Mouse (Mus musculus): Measurements from ENCODE around the gene Gabbr1. TPM values are rescaled to one million over a fixed set of nuclear protein-coding genes. Genes with fewer than 3 reads are reported as not detected.

The Gabbr1 gene
- polyA plus RNA-seq, 1 experiment from 2014 or later, result 8.3 TPM

- peak; percentile 68 for ATAC-seq (replicated peaks; ENCODE audit: low FRiP score)
- no peaks in the 10 kb centered on the region for H3K9me3 ChIP-seq (replicated peaks)
- WGBS, result 3% methylated on average over 8 of the region's 8 CpGs
- no peak overlapping the region for H3K4me2 ChIP-seq
- 0 out of 2 replicates have a peak, but pooled peaks cover 3% of the 10 kb centered on the region for H3K4me1 ChIP-seq
- no peaks in the 10 kb centered on the region for H3K27me3 ChIP-seq
- no peaks in the 10 kb centered on the region for H3K36me3 ChIP-seq
- H3K27ac ChIP-seq, result no peak overlapping the region
- no peak overlapping the region for H3K4me3 ChIP-seq (replicated peaks)
- H3K9ac ChIP-seq, result no peak overlapping the region
These were observed 37.6 kb downstream of the Gabbr1 start for GRCm38 (mm10) chr17:37083327-37083726.

- no peak overlapping the region for H3K9ac ChIP-seq
- 68% methylated on average over 5 of the region's 5 CpGs for WGBS
- no peaks in the 10 kb centered on the region for H3K27me3 ChIP-seq
- no peak overlapping the region for H3K27ac ChIP-seq
- no peak overlapping the region for H3K4me2 ChIP-seq
- no peak overlapping the region for H3K4me3 ChIP-seq (replicated peaks)
- H3K36me3 ChIP-seq, result no peaks in the 10 kb centered on the region
- H3K4me1 ChIP-seq, result 0 out of 2 replicates have a peak, but pooled peaks cover 3% of the 10 kb centered on the region
- no peak for ATAC-seq (replicated peaks; ENCODE audit: low FRiP score)
- no peaks in the 10 kb centered on the region for H3K9me3 ChIP-seq (replicated peaks)
These were observed 38.9 kb downstream of the Gabbr1 start for GRCm38 (mm10) chr17:37084632-37085031.

DNA sequence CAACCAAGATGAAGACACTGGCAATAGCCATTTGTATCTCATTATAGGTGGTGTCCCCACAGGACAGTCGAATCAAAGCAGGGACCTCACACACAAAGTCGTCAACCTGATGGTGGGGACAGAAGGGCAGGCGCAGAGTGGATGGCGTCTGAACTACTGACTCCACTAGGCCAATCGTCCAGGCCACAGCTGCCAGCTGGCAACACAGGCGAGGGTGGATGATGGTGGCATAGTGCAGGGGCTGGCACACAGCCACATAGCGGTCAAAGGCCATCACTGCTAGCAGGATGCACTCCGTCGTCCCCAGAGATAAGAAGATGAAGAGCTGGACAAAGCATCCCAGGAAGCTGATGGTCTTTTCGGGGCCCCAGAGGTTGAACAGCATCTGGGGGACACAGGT is 39.8 kb downstream of the Gabbr1 start:
- no peak overlapping the region for H3K4me2 ChIP-seq

DNA sequence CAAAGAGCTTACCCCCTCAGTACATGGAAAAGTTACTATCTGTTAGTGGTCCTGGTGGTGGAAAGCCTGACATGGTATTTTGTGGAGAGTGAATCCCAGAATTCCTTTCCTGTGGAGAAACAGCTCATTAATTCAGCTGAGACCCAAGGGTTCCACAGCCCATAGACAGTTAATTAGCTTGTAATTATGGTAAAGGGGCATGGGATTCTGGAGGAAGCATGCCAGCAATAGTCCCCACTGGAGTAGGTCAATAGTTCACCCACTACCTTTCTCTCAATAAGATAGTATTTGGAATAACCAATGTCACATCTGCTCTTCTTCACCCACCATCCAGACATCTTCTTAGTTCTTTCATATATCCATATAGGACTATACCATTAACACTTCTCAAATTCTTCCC is 42.6 kb downstream of the Gabbr1 start, which contains the start of gene Olfr90:
Gene Olfr90 (minus strand): TSS at position 101 of the 400 bp plus-strand sequence.
- Histone ChIP-seq H3K4me2 (no peak within 1 kb of the TSS), H3K27me3 (no peaks in the 10 kb centered on the region), H3K36me3 (no peaks in the 10 kb centered on the region), H3K9ac (no peak within 1 kb of the TSS), H3K4me1 (no peaks in the 10 kb centered on the region), H3K27ac (no peak within 1 kb of the TSS), H3K4me3 (replicated peaks) (no peak within 1 kb of the TSS), H3K9me3 (replicated peaks) (no peaks in the 10 kb centered on the region)
- ATAC-seq (replicated peaks; ENCODE audit: low FRiP score), result no peak

More for the DNA sequence above, 39.8 kb downstream of the Gabbr1 start:
- Histone ChIP-seq H3K4me1 (no peaks in the 10 kb centered on the region), H3K9ac (no peak overlapping the region), H3K4me3 (replicated peaks) (no peak overlapping the region), H3K9me3 (replicated peaks) (no peaks in the 10 kb centered on the region), H3K36me3 (no peaks in the 10 kb centered on the region), H3K27me3 (no peaks in the 10 kb centered on the region), H3K27ac (no peak overlapping the region)
- no peak for ATAC-seq (replicated peaks; ENCODE audit: low FRiP score)
- WGBS, result 72% methylated on average over 10 of the region's 10 CpGs

GRCm38 (mm10) chr17:37092198-37092597 is 46.4 kb downstream of the Gabbr1 start:
- Histone ChIP-seq H3K27me3 (no peaks in the 10 kb centered on the region), H3K9ac (no peak overlapping the region), H3K36me3 (no peaks in the 10 kb centered on the region), H3K4me3 (replicated peaks) (no peak overlapping the region), H3K27ac (no peak overlapping the region), H3K4me2 (no peak overlapping the region), H3K4me1 (no peaks in the 10 kb centered on the region), H3K9me3 (replicated peaks) (no peaks in the 10 kb centered on the region)
- 74% methylated on average over 1 of the region's 1 CpGs for WGBS
- ATAC-seq (replicated peaks; ENCODE audit: low FRiP score), result no peak

- Histone ChIP-seq H3K4me1 (no peaks in the 10 kb centered on the region), H3K27me3 (no peaks in the 10 kb centered on the region), H3K9me3 (replicated peaks) (no peaks in the 10 kb centered on the region), H3K4me3 (replicated peaks) (no peak overlapping the region), H3K36me3 (no peaks in the 10 kb centered on the region), H3K4me2 (no peak overlapping the region), H3K27ac (no peak overlapping the region), H3K9ac (no peak overlapping the region)
- ATAC-seq (replicated peaks; ENCODE audit: low FRiP score), result no peak
- WGBS, result 74% methylated on average over 5 of the region's 5 CpGs
These were observed 47.5 kb downstream of the Gabbr1 start for GRCm38 (mm10) chr17:37093289-37093688.

DNA sequence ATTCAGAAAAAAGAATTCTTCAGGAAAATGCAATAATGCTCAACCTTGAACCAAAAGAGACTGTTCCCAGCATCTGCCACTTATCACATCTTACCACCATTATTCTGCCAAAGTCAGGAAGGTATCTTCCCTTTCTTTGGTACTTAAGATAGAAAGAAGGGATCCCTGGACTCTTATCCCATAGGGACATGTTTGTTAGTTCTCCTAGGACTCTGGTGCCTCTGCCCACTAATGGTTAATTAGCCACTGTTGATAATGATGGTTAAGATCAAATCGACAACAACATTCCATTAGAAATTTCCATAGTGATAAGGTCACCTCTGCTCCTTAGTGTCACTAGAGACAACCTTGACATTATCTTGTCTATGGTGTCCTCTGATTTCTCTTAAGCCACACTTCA is 52.4 kb downstream of the Gabbr1 start, which contains the start of gene Olfr91:
Gene Olfr91 (minus strand): TSS at position 101 of the 400 bp plus-strand sequence.
- 97% methylated on average over 1 of the region's 1 CpGs for WGBS
- Histone ChIP-seq H3K9ac (no peak within 1 kb of the TSS), H3K4me1 (no peaks in the 10 kb centered on the region), H3K27ac (no peak within 1 kb of the TSS), H3K36me3 (no peaks in the 10 kb centered on the region), H3K27me3 (no peaks in the 10 kb centered on the region), H3K9me3 (replicated peaks) (no peaks in the 10 kb centered on the region), H3K4me2 (no peak within 1 kb of the TSS), H3K4me3 (replicated peaks) (no peak within 1 kb of the TSS)
- ATAC-seq (replicated peaks; ENCODE audit: low FRiP score), result no peak

GRCm38 (mm10) chr17:37119988-37120387 is 74.2 kb downstream of the Gabbr1 start, which contains the start of gene Olfr92:
Gene Olfr92, minus strand, starts transcription at chr17:37120088.
- Histone ChIP-seq H3K9ac (no peak within 1 kb of the TSS), H3K4me1 (no peaks in the 10 kb centered on the region), H3K9me3 (replicated peaks) (no peaks in the 10 kb centered on the region), H3K4me2 (no peak within 1 kb of the TSS), H3K27ac (no peak within 1 kb of the TSS), H3K4me3 (replicated peaks) (no peak within 1 kb of the TSS), H3K27me3 (no peaks in the 10 kb centered on the region), H3K36me3 (no peaks in the 10 kb centered on the region)
- 86% methylated on average over 2 of the region's 2 CpGs for WGBS
- no peak for ATAC-seq (replicated peaks; ENCODE audit: low FRiP score)

Other genes with a start within 250 kb of the Gabbr1 start
- not detected in 2 replicates for gene H2-M10.6, start 233.8 kb upstream of the Gabbr1 start, polyA plus RNA-seq (2015; fragmentation: Nextera tagmentation; extraction: Ambion mirVana)
- gene Trim26, start 208.8 kb upstream of the Gabbr1 start, polyA plus RNA-seq (2015; fragmentation: Nextera tagmentation; extraction: Ambion mirVana), result 40.3 and 45.9 TPM in 2 replicates
- gene Trim15, start 178.8 kb upstream of the Gabbr1 start, polyA plus RNA-seq (2015; fragmentation: Nextera tagmentation; extraction: Ambion mirVana), result 0.17 and 0.22 TPM in 2 replicates
- gene Trim10, start 176.4 kb upstream of the Gabbr1 start, polyA plus RNA-seq (2015; fragmentation: Nextera tagmentation; extraction: Ambion mirVana), result 3.1 and 6.0 TPM in 2 replicates
- gene Trim40, start 155.8 kb upstream of the Gabbr1 start, polyA plus RNA-seq (2015; fragmentation: Nextera tagmentation; extraction: Ambion mirVana), result not detected in 2 replicates
- gene Trim31, start 147.8 kb upstream of the Gabbr1 start, polyA plus RNA-seq (2015; fragmentation: Nextera tagmentation; extraction: Ambion mirVana), result 0.35 TPM in 1 of 2 replicates, not detected in the other
- gene Rnf39, start 103.0 kb upstream of the Gabbr1 start, polyA plus RNA-seq (2015; fragmentation: Nextera tagmentation; extraction: Ambion mirVana), result 0.13 and 0.53 TPM in 2 replicates
- 115 and 127 TPM in 2 replicates for gene Ppp1r11, start 94.2 kb upstream of the Gabbr1 start, polyA plus RNA-seq (2015; fragmentation: Nextera tagmentation; extraction: Ambion mirVana)
- gene Znrd1, start 87.4 kb upstream of the Gabbr1 start, polyA plus RNA-seq (2015; fragmentation: Nextera tagmentation; extraction: Ambion mirVana), result 93.2 and 95.6 TPM in 2 replicates
- gene Znrd1as, start 87.4 kb upstream of the Gabbr1 start, polyA plus RNA-seq (2015; fragmentation: Nextera tagmentation; extraction: Ambion mirVana), result 6.6 and 6.7 TPM in 2 replicates
- gene 2410137M14Rik, start 64.7 kb upstream of the Gabbr1 start, polyA plus RNA-seq (2015; fragmentation: Nextera tagmentation; extraction: Ambion mirVana), result not detected in 2 replicates
- gene H2-M5, start 56.4 kb upstream of the Gabbr1 start, polyA plus RNA-seq (2015; fragmentation: Nextera tagmentation; extraction: Ambion mirVana), result 0.44 TPM in 2 replicates
- gene Zfp57, start 44.8 kb upstream of the Gabbr1 start, polyA plus RNA-seq (2015; fragmentation: Nextera tagmentation; extraction: Ambion mirVana), result 61.1 and 69.4 TPM in 2 replicates
- gene Mog, start 22.6 kb upstream of the Gabbr1 start, polyA plus RNA-seq (2015; fragmentation: Nextera tagmentation; extraction: Ambion mirVana), result 0.09 TPM in 1 of 2 replicates, not detected in the other
- 0.05 TPM in 1 of 2 replicates, not detected in the other for gene Olfr90, start 42.5 kb downstream of the Gabbr1 start, polyA plus RNA-seq (2015; fragmentation: Nextera tagmentation; extraction: Ambion mirVana)
- gene Olfr91, start 52.3 kb downstream of the Gabbr1 start, polyA plus RNA-seq (2015; fragmentation: Nextera tagmentation; extraction: Ambion mirVana), result not detected in 2 replicates
- not detected in 2 replicates for gene Olfr92, start 74.1 kb downstream of the Gabbr1 start, polyA plus RNA-seq (2015; fragmentation: Nextera tagmentation; extraction: Ambion mirVana)
- not detected in 2 replicates for gene Olfr93, start 115.5 kb downstream of the Gabbr1 start, polyA plus RNA-seq (2015; fragmentation: Nextera tagmentation; extraction: Ambion mirVana)
- not detected in 2 replicates for gene Ubd, start 147.9 kb downstream of the Gabbr1 start, polyA plus RNA-seq (2015; fragmentation: Nextera tagmentation; extraction: Ambion mirVana)
- gene Olfr94, start 155.0 kb downstream of the Gabbr1 start, polyA plus RNA-seq (2015; fragmentation: Nextera tagmentation; extraction: Ambion mirVana), result not detected in 2 replicates
- gene Olfr95, start 167.2 kb downstream of the Gabbr1 start, polyA plus RNA-seq (2015; fragmentation: Nextera tagmentation; extraction: Ambion mirVana), result not detected in 2 replicates
- not detected in 2 replicates for gene Olfr96, start 174.2 kb downstream of the Gabbr1 start, polyA plus RNA-seq (2015; fragmentation: Nextera tagmentation; extraction: Ambion mirVana)
- not detected in 2 replicates for gene Olfr97, start 191.4 kb downstream of the Gabbr1 start, polyA plus RNA-seq (2015; fragmentation: Nextera tagmentation; extraction: Ambion mirVana)
- gene Olfr98, start 217.8 kb downstream of the Gabbr1 start, polyA plus RNA-seq (2015; fragmentation: Nextera tagmentation; extraction: Ambion mirVana), result not detected in 2 replicates
- gene H2-M3, start 224.3 kb downstream of the Gabbr1 start, polyA plus RNA-seq (2015; fragmentation: Nextera tagmentation; extraction: Ambion mirVana), result 1.5 and 1.8 TPM in 2 replicates
- not detected in 2 replicates for gene Olfr99, start 237.5 kb downstream of the Gabbr1 start, polyA plus RNA-seq (2015; fragmentation: Nextera tagmentation; extraction: Ambion mirVana)

Measured in kidney, embryonic 15.5 days (tissue).